1 mouse cellular context compared by ENCODE assay signal in the genomic region with DNA sequence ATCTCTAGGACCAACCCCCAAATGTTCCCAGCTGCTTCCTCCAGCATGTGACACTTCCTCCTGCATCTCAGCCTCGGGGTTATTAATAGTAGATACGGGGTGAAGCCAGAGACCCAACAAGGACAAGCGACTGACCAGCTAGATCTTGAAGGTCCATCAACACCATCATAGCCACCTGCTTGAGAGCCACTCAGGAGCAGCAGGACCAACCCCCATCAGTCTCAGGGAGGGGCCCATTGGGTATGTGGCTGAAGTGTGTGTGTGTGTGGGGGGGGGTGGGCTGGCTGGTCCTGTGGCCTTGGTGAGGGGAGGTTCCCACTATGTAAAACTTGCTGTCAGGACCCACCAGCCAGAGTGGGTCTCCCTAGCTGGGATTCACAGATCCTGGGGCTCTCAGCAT.
TF ChIP-seq lines count a peak whose summit lies in the region.

No protein-coding gene starts in this region.

TF ChIP-seq in CH12.LX, 34 proteins besides CTCF, POLR2A, EP300 and RAD21:
- TF ChIP-seq PAX5 (IDR thresholded peaks at IDR 0.05; ENCODE audit: low read length) (no peak), BHLHE40 (IDR thresholded peaks at IDR 0.05; ENCODE audit: low read depth, low read length) (no peak), KAT2A (IDR thresholded peaks at IDR 0.05; ENCODE audit: insufficient replicate concordance, low read length) (no peak), IRF4 (IDR thresholded peaks at IDR 0.05; ENCODE audit: low read depth, low read length) (no peak), HCFC1 (IDR thresholded peaks at IDR 0.05; ENCODE audit: low read depth, low read length) (no peak), CHD2 (IDR thresholded peaks at IDR 0.05; ENCODE audit: low read length) (no peak), MAFK (IDR thresholded peaks at IDR 0.05; ENCODE audit: insufficient replicate concordance, low read length) (no peak)
TF ChIP-seq in CH12.LX: peak in this region for 0.
